Mouse (Mus musculus) effector memory CD4-positive, alpha-beta T cell, adult 5 months (primary cell): ENCODE data around the gene Tnfrsf1b. TPM values are rescaled to one million over a fixed set of nuclear protein-coding genes. Genes with fewer than 3 reads are reported as not detected.

Experiments
- polyA plus RNA-seq: library from polyadenylated mRNA; unstranded; fragments of 100-300 nt; shearing (Covaris generic); gene quantifications from one replicate; pipeline ENCODE4 v1.2.1, GENCODE M21; 2017

Gene Tnfrsf1b
- polyA plus RNA-seq, result 593 TPM

DNA sequence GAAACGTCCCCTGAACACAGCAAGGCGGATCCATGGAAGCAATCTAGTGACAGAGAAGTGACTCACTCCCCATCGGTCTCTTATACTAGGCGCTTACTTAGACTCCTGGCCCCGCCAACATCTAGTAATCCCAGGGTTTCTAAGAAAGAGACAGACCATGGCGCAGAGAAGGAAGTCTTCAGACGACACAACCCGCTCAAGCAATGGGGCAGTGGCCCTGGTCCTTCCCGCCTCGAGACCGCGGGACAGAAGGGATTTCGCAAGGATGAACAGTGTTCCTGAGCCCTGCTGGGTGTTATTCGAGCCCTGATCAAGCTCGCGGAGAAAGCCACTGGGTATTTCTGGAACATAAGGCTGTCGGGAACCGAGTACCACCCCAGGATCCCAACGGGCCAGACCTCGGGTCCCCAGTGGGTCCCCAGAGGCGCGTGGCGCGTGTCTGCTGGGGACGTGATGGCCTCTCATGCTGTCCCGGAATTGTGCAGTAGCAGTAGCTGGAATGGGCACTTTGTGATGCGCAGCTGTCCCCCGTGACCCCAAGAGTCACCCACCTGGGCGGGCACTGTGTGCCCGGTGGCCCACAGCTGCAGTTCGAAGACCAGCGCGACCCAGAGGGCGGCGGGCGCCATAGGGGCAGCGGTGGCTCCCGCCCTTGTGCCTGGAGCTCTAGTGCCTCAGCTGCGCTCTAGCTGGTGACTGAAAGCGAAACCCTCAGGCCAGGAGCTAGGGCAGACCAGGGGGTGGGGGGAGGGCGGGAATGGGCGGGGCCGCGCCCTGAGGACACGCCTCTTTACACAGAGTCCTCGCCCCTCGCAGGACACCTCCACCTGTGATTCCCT is at the start of gene Tnfrsf1b:
Gene Tnfrsf1b, minus strand, starts transcription at position 698 of the 839 bp plus-strand sequence.

DNA sequence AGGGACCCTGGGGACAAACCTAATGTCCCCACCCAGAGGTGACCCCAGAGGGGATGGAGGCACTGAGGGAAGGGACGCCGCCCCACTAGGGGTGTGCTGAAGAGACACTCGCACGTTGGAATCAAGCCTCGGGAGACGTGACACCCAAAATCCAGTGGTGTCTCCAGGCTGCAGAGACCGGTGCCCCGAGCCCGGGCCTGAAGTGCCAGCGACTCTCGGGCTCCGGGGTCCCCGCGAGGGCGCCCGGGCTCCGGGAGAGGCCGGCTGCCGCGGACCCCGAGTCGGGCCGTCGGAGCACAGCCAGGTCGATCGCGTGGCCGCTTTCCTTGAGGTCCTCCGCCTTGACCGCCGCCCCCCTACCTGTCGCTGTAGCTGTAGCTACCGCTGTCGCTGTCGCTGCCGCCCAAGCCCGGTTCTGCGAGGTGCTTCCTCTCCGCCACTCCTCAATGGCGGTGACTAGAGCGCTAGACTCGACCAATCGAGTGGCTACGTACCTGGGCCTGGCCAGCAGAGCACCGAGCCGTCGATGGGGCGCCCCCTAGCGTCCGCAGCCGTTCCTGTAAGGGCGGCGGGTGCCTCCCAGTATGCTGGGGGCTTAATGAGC is 52.0 kb downstream of the Tnfrsf1b start, which contains the start of gene Vps13d:
Gene Vps13d, minus strand, starts transcription at position 447 of the 604 bp plus-strand sequence.

Other genes starting within 250 kb of the Tnfrsf1b start
- 5.8 TPM for gene Vps13d, start 51.9 kb downstream of the Tnfrsf1b start, polyA plus RNA-seq
- 0.30 TPM for gene Tnfrsf8, start 68.3 kb upstream of the Tnfrsf1b start, polyA plus RNA-seq